Mouse (Mus musculus) thymus, postnatal 10 days (tissue): Measurements from ENCODE around the gene Rbms3.

Experiments
- DNase-seq, 2 experiments: peaks; one replicate each; pipeline ENCODE4 v3.0.0; 2021; ENCODE audit warnings: low spot score in 2 of 2

The Rbms3 gene

DNA sequence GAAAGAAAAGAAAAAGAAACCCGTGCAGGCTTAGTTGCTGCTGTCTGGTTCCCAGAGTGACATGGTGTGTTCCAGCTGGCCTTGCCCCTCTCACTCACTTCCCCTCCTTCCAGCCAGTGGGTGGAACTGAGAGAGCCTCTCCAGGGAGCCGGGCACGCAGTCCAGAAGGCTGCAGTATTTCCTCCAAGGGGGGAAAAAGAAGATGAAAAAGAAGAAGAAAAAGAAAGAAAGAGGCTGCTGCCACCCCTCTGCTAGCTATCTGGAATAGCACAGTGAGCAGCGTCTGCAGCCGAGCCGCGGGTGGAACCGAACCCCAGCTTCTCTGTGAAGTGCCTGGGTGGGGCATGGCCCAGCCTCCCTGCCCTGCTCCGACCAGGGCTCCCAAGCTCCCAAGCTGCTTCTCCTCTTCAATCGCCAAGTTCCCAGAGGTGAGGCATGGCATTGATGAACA is 377.3 kb downstream of the Rbms3 start:
- no peak for DNase-seq

DNA sequence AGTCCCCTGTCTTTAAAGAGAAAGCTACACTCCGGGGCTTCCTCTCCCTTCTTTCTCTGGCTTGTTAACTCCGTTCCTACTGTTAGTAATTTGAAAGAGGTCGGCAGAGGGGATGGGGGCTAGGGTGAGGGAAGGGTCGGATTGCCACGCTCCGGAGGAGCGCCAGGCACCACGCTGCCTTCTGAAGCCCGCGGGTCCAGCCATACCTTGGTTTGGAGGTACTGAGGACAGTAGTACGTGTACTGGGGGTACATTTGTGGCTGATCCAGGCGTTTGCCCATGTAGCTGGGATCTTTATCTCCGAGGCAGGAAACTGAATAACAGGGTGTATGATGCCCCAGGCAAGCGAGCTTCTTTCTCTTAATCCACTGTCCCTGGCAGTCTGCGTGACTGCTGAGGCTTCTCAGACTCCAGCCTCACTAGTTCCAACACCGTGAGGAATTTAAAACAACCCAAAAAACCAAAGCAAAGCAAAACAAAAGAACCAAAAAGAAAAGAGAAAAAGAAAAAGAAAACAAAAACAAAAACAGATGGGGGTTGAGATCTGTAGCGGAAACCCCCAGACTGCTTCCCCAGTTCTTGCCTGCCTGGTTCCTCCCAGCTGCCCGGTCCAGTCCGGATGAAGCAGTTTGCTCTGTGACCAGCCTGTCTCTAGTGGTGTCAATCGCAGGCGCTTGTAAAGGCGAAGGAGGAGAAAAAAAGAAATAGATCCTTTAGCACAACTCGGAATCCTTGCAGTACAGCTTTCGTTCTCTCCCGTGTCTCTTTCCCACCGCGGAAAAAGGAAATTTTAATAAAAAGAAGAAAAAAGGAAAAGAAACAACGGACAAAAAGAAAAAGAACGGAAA is 378.0 kb downstream of the Rbms3 start:
- DNase-seq = no peak

GRCm38 (mm10) chr9:117250831-117251165 is 378.9 kb downstream of the Rbms3 start:
- DNase-seq = no peak

- DNase-seq = no peak
Observed at GRCm38 (mm10) chr9:117250036-117250830, 379.5 kb downstream of the Rbms3 start.

DNA sequence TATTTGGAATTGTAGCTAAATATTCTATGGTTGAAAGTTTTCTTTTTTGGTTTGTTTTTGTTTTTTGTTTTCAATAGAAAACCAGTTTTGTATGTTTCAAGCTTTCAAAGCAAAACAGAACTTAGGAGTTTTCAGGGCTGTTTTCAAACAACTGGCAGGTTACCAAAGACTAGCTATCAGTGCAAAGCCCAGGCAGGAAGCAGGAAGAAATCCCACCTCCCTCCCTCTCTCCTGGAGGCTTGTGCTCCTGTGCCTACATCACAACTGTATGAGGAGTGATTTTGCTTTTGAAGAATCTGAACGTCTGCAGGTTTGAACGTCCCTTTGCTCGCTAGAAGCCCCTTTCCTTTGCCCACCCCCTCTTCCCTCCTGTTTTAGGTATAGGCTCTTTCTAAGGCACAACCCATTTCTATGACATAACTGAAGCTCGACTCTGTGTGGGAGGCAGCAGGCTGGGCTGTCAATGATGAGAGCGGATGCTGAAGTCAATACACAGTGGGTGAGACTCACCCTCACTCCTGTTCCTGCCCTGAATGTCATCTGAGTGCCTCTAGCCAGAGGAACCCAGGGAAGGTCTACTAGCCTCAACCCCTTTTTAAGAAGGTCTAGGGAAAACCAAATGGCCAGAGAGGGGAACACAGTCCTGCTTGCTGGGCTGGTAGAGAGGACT is 382.3 kb downstream of the Rbms3 start:
- no peak for DNase-seq

DNA sequence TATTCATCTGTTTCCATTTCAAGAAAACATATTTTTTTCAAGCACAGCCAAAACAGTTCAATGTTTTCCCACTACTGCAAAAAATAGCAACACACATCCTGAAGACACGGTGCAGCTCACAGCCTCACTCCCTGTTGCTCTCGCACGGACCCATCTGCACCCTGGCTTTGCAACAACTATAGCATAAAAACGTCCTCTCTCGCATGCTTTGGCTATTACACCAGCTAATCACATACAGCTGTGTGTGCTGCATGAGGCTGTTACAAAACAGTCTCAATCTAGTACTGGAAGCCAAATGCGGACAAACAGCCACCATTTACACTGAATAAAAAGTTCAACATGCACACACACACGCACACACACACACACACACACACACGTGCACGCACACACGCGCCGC is 383.5 kb downstream of the Rbms3 start:
- DNase-seq = no peak

DNA sequence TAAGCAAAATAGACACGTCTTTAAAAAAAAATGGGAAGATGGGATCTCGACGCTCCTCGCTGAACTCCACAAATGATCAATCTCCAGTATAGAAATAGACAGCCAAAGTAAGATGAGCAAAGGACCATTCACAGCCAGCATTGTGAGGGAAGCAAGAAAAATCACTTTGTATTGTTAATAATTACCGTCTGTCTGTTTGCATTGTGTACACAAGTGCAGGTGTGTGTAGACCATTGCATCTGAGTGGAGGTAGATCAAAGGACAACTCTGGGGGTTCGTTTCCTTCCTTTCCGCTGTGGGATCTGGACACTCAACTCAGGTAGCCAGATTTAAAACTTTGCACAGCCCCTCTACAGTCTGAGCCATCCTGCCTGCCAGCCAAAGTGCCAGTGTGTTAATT is 386.3 kb downstream of the Rbms3 start:
- no peak for DNase-seq

- no peak for DNase-seq
Observed at GRCm38 (mm10) chr9:117234726-117235075, 395.0 kb downstream of the Rbms3 start.

- DNase-seq = no peak
Observed at GRCm38 (mm10) chr9:117234065-117234725, 395.5 kb downstream of the Rbms3 start.

- DNase-seq = no peak
Observed at GRCm38 (mm10) chr9:117222741-117223140, 407.0 kb downstream of the Rbms3 start.

DNA sequence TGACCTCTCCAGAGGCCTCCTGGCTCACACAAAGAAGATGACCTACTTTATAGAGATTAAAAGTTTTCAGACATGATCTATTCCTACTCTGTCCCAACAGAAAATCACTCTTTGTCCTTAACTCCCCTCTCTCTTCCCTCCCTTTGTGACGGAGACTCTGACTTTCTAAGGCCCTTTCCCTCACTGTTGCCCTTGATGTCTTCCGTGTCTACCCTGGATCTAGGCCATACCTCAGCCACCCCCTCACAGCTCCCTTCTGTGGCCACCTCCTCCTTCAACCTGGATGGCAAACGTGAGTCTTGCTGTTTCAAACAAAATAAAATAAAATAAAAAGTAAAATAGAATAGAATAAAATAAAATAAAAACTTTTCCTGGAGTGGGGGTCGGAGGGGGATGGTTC is 408.2 kb downstream of the Rbms3 start:
- no peak for DNase-seq

DNA sequence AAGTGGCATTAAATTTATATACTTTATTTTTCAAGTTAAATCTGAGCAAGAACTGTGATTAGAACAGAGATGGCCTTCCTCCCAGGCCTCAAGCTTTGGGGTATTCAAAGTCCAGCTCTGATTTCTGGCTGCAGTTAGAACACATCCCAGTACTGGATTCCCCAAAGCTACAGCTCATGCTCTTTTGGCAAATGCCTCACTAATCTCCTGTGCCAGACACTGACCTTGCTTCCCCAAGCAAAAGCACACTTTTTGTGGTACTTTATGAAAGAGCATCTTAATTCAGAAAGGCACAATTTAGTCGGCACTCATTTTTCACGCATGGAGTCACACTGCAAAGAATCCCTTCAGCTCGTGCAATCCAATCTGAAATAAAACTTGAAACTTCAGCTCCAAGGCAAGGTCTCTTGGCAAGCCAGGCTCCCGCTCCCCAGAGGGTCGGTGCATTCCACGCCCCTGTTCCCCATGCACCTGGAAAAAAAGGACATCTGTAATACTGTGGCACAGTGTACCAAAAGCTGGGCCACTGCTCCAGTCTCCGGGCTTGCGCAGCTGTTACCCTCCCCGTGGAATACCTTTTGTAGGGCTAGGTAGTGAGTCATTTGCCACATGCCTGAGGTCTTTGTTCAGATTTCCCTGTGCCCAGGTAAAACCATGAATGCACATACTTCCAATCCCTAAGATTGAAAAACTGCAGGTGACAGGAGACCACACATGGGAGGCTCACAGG is 413.5 kb downstream of the Rbms3 start:
- no peak for DNase-seq

DNA sequence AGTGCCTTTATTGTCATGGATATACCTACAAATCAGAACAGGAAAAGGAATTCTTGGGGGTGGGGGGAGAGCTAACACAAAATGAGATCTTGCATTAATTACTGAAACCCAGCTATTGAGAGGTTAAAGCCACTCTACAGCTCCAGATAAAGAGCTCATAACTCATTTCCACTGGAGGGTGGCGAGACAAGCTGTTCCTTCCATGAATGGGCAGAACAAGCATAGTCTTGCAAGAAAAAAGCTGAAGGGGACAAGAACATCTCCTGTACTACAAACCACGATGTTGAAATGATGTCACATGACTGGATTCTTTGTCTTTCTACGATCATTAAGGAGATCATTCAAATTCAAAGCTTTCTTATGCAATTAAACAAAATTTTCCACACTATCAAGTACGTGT is 417.7 kb downstream of the Rbms3 start:
- DNase-seq = no peak

- DNase-seq = no peak
Observed at GRCm38 (mm10) chr9:117210344-117210743, 419.4 kb downstream of the Rbms3 start.

DNA sequence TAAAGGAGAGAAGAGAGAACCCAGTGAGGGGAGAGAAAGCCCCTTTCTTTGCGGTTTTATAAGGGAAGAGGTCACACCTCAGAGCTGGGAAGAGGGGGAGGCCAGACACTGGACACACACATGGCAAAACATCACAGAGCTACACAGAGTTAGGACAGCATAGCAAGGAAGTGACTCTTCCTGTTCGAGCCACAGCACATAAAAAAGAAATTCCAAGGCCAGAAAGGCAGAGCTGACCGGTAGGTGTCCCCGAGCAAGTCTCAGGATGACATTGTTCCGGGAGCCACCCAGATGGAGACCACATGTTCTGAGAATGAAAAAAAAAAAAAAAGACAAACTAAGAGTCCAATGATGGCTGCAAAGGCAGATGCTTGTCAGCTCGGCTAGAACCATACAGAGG is 424.3 kb downstream of the Rbms3 start:
- DNase-seq = no peak

GRCm38 (mm10) chr9:117200067-117200658 is 429.6 kb downstream of the Rbms3 start:
- no peak for DNase-seq

DNA sequence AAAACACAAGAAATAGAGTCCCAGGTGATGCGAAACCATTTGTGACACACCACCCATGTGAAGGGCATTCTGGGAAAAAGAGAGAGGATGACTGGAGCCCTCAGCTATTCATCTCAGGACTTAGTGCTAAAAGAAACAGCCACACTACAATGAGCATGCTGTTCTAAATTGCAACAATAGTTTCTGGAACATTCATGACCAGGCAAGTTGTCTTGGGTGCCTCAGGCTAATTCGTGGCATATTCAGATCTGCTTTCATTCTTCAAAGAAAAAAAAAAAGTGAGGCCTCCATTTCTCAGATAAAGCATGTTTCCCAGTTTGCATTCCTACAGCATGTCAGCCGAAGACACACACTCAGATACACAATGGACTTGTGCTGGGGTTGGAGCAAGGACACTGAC is 432.2 kb downstream of the Rbms3 start:
- DNase-seq = no peak

DNA sequence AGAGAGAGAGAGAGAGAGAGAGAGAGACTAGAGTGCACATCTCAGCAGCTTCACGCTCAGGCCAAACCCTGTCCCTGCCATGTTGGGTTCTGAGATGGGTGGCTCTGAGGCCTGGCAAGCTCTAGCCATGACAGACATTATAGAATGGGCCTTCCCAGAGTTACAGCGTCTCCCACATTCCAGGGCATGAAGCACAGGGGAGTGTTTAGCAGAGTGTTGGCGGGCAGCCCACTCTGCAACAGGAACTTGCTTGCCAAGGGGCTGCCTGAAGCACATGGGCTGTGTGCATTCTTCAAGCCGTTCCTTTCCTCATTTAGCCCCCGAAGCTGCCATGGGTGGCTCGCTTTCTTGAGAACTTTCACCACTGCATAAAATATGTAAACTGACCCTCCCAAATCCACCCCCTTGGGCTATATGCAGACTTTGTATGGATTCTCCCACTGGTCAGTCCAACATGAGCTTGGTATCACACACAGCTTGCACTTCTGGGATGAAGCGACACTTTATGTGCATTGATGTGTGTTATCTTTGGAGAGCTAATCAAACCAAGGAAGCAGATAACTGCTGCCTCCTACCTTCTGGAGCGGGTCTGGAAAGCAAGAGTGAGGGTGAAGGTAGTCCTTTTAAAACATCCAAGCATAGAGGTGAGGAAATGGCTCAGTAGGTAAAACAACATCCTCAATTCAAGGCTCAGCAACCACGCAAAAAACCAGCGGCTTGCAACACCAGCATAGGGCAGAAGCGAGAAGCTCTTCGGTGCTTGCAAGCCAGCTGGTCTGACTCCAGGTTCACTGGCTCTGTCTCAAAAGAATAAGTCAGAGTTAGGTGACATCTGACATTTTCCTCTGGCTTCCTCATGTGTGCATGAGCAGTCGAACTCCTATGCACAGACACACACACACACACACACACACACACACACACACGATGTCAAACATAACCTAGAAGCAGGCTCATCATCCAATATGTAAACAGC is 436.9 kb downstream of the Rbms3 start:
- DNase-seq = no peak

DNA sequence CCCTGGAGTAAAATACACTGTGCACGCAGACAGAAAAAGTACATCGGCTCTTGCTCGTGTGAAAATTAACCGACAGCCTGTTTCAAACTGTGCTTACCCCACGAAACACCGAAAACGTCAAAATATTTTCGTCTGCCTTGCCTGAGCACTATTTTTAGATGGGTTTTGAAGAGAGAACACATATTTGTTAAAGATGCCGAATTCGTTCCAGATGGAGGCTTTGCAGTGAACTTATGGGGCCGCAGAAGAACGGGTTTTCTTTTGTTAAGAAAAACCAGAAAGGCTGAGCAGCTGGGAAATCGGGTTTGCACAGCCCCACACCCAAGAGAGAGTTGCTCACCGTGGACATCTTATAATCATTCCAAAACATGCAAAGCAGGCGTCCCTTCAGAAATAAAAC is 437.6 kb downstream of the Rbms3 start:
- DNase-seq = no peak

- DNase-seq = no peak
Observed at GRCm38 (mm10) chr9:117188406-117188805, 441.3 kb downstream of the Rbms3 start.
